Mouse (Mus musculus): ENCODE measurements around the gene Ak5.

Gene Ak5

GRCm38 (mm10) chr3:152432677-152433076 is 235.5 kb downstream of the Ak5 start:
- DNase-seq (ENCODE audit: low spot score): no peak

- no peak for DNase-seq (ENCODE audit: low spot score)
Measured at GRCm38 (mm10) chr3:152428925-152429324, 239.2 kb downstream of the Ak5 start.
